Mouse (Mus musculus) embryonic facial prominence, embryonic 15.5 days (tissue): Measurements from ENCODE around the gene Tst. TPM values are rescaled to one million over a fixed set of nuclear protein-coding genes. Genes with fewer than 3 reads are reported as not detected.
A peak's percentile ranks its signal among the peaks of the same experiment; 100 is the strongest.

Experiments
- ATAC-seq: fragments of 200-750 bp; cut with Nextera tagmentation; 2 replicates; pipeline ENCODE4 v1.8.0; 2017; ENCODE audit warnings: low read depth, moderate TSS enrichment; ENCODE audit not compliant: insufficient number of reproducible peaks, low FRiP score, low TSS enrichment
- H3K27ac ChIP-seq: fragments of 300-500 bp; sonication (generic); replicated peaks from 2 replicates; pipeline ENCODE4 v1.5.1; 2015; ENCODE audit warnings: mild to moderate bottlenecking, inconsistent platforms
- H3K27me3 ChIP-seq: fragments of 300-500 bp; sonication (generic); 2 replicates; pipeline ENCODE4 v1.6.1; 2015; ENCODE audit warnings: inconsistent platforms
- H3K36me3 ChIP-seq: fragments of 300-500 bp; sonication (generic); 2 replicates; pipeline ENCODE4 v1.6.1; 2015; ENCODE audit warnings: mild to moderate bottlenecking, inconsistent platforms
- H3K4me1 ChIP-seq: fragments of 300-500 bp; sonication (generic); 2 replicates; pipeline ENCODE4 v1.6.1; 2015; ENCODE audit warnings: inconsistent platforms
- H3K4me2 ChIP-seq: fragments of 300-500 bp; sonication (generic); replicated peaks from 2 replicates; pipeline ENCODE4 v1.6.1; 2015; ENCODE audit warnings: mild to moderate bottlenecking, inconsistent platforms
- H3K4me3 ChIP-seq: fragments of 300-500 bp; sonication (generic); replicated peaks from 2 replicates; pipeline ENCODE4 v1.5.1; 2015; ENCODE audit warnings: mild to moderate bottlenecking, inconsistent platforms
- H3K9ac ChIP-seq: fragments of 300-500 bp; sonication (generic); 2 replicates; pipeline ENCODE4 v1.6.1; 2015; ENCODE audit warnings: inconsistent platforms
- H3K9me3 ChIP-seq: fragments of 300-500 bp; sonication (generic); replicated peaks from 2 replicates; pipeline ENCODE4 v1.6.1; 2016; ENCODE audit warnings: inconsistent platforms
- WGBS: fragments of 180-500 bp; shearing (Covaris S2); methylation state at CpG from one replicate; pipeline ENCODE4 v1.1.7; 2015; 5-methylcytosine and 5-hydroxymethylcytosine counted together
- polyA plus RNA-seq: library from polyadenylated mRNA; unstranded; fragments of >200 nt; fragmentation: Nextera tagmentation; extraction: Ambion mirVana; gene quantifications from 2 replicates; pipeline ENCODE4 v1.2.1, GENCODE M21; 2015

Tst gene
- polyA plus RNA-seq, 1 experiment from 2014 or later = 68.9 TPM

GRCm38 (mm10) chr15:78406293-78406934 lies 707 bp upstream of the Tst start, which contains the start of gene Mpst:
TSS of gene Mpst (plus strand) at chr15:78406416.
- under 1% methylated on average over 40 of the region's 40 CpGs for WGBS
- Histone ChIP-seq H3K27ac (peak within 1 kb of the TSS; percentile 94), H3K4me1 (peaks cover 57% of the 10 kb centered on the region), H3K9ac (peak within 1 kb of the TSS; percentile 39), H3K9me3 (no peaks in the 10 kb centered on the region), H3K4me3 (peak within 1 kb of the TSS; percentile 63), H3K36me3 (no peaks in the 10 kb centered on the region), H3K4me2 (peak within 1 kb of the TSS; percentile 92), H3K27me3 (peaks cover 38% of the 10 kb centered on the region)
- ATAC-seq = peak; percentile 87

- H3K4me2 ChIP-seq = peak overlapping the region; percentile 92
- no peak overlapping the region; the same call in 1 of the 2 replicates for H3K9ac ChIP-seq
- no peak for ATAC-seq
- H3K27ac ChIP-seq = peak overlapping the region; percentile 94
- H3K36me3 ChIP-seq = no peaks in the 10 kb centered on the region
- H3K4me3 ChIP-seq = peak overlapping the region; percentile 63
- H3K27me3 ChIP-seq = peaks cover 25% of the 10 kb centered on the region
- peaks cover 54% of the 10 kb centered on the region for H3K4me1 ChIP-seq
- H3K9me3 ChIP-seq = no peaks in the 10 kb centered on the region
- WGBS = 57% methylated on average over 11 of the region's 11 CpGs
Measured at GRCm38 (mm10) chr15:78405098-78405497, 609 bp downstream of the Tst start.

DNA sequence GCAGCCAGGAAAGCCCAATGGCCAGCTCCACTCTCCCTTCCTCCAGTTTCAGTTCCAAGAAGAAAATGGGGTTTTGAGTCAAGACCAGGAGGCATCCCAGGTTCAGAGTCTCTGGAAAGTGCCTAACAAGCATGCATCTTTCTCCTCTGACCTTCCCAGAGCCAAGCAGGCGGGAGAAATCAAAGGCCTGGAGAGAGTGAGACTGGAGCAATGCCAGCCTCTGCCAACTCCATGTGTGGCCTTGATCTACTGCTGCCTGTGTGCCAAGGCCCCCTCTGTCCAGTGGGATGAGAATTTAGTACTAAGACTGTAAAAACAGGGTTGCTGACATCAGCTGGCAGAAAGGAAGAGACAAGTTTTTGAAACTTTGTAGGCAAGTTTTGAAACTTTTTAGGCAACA lies 1.8 kb downstream of the Tst start:
- Histone ChIP-seq H3K9me3 (no peaks in the 10 kb centered on the region), H3K9ac (no peak overlapping the region), H3K27me3 (peaks cover 13% of the 10 kb centered on the region; the same call in 1 of the 2 replicates), H3K4me1 (peaks cover 47% of the 10 kb centered on the region), H3K4me2 (peak overlapping the region; percentile 29; the same call in 1 of the 2 replicates), H3K4me3 (no peak overlapping the region), H3K36me3 (no peaks in the 10 kb centered on the region), H3K27ac (peak overlapping the region; percentile 34; the same call in 1 of the 2 replicates)
- ATAC-seq = no peak
- WGBS = 41% methylated on average over 1 of the region's 1 CpGs

- Histone ChIP-seq H3K4me3 (0 out of 2 replicates have a peak overlapping the region, but pooled peaks have one; percentile 2), H3K27ac (peak overlapping the region; percentile 55; the same call in 1 of the 2 replicates)
- no peak for ATAC-seq
Measured at GRCm38 (mm10) chr15:78403301-78403741, 2.4 kb downstream of the Tst start.

GRCm38 (mm10) chr15:78402423-78402822 lies 3.3 kb downstream of the Tst start:
- H3K36me3 ChIP-seq = no peaks in the 10 kb centered on the region

More at GRCm38 (mm10) chr15:78403301-78403741, 2.4 kb downstream of the Tst start:
- peaks cover 47% of the 10 kb centered on the region for H3K4me1 ChIP-seq
- 43% methylated on average over 3 of the region's 3 CpGs for WGBS
- H3K4me2 ChIP-seq = peak overlapping the region; percentile 29
- no peaks in the 10 kb centered on the region for H3K36me3 ChIP-seq
- H3K27me3 ChIP-seq = 0 out of 2 replicates have a peak, but pooled peaks cover 7% of the 10 kb centered on the region
- H3K9me3 ChIP-seq = no peaks in the 10 kb centered on the region
- no peak overlapping the region for H3K9ac ChIP-seq

GRCm38 (mm10) chr15:78401921-78402320 lies 3.8 kb downstream of the Tst start:
- WGBS = 51% methylated on average over 4 of the region's 4 CpGs
- Histone ChIP-seq H3K36me3 (no peaks in the 10 kb centered on the region), H3K27ac (peak overlapping the region; percentile 48), H3K27me3 (no peaks in the 10 kb centered on the region), H3K4me3 (no peak overlapping the region), H3K9ac (no peak overlapping the region), H3K4me1 (peaks cover 38% of the 10 kb centered on the region), H3K9me3 (no peaks in the 10 kb centered on the region), H3K4me2 (no peak overlapping the region)
- ATAC-seq = no peak

More at GRCm38 (mm10) chr15:78402423-78402822, 3.3 kb downstream of the Tst start:
- H3K9me3 ChIP-seq = no peaks in the 10 kb centered on the region
- no peaks in the 10 kb centered on the region for H3K27me3 ChIP-seq
- no peak overlapping the region for H3K4me3 ChIP-seq
- no peak for ATAC-seq
- no peak overlapping the region for H3K9ac ChIP-seq
- peak overlapping the region; percentile 55 for H3K27ac ChIP-seq
- H3K4me2 ChIP-seq = no peak overlapping the region
- peaks cover 43% of the 10 kb centered on the region for H3K4me1 ChIP-seq
- 50% methylated on average over 7 of the region's 7 CpGs for WGBS

DNA sequence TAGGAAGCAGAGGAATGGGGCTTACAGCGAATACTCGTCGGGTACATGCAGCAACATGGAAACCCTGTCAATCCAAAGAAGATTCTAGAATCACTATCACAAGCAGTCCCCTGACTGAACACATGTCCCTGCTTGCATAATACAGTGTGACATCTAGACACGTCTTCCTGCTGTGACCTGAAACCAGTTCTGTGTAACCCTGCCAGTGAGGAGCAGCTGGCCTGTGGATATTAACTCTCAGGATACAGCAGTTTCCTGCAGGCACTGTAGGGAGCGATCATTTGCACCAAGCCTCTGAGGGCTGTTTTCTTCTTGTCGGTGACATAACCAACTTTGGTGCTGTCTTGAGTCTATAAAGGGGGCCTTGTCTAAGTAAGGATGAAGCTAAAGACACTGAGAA lies 4.4 kb downstream of the Tst start:
- 62% methylated on average over 6 of the region's 6 CpGs for WGBS
- Histone ChIP-seq H3K4me2 (no peak overlapping the region), H3K27me3 (no peaks in the 10 kb centered on the region), H3K36me3 (no peaks in the 10 kb centered on the region), H3K4me3 (no peak overlapping the region), H3K4me1 (peaks cover 37% of the 10 kb centered on the region), H3K27ac (0 out of 2 replicates have a peak overlapping the region, but pooled peaks have one; percentile 48), H3K9ac (no peak overlapping the region), H3K9me3 (no peaks in the 10 kb centered on the region)
- ATAC-seq = no peak

DNA sequence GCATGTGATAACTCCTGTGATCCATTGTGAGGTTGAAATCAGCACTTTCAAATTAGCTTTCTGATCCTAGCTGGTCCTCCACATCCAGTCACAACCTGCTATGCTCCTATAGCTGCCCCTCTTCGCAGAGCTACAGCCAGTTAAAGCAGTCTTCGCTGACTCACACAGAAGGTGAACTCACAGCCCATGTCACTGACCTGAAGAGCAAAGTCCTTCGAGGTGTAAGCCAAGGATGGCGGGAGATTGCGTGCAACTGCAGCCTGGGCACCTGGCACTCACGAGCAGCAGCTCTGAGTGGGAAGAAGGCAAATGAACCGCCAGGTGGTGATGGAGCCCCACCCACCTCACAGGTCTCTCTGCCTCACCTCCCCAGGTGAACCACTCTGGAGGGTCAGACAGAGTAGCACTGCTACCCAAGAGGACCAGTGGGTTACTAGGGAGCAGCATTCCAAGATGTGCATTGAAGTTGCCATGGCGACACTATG lies 10.2 kb downstream of the Tst start, which contains the start of gene Tex33:
Gene Tex33, minus strand, starts transcription at position 435 of the 485 bp plus-strand sequence.
- H3K9me3 ChIP-seq = no peaks in the 10 kb centered on the region
- no peaks in the 10 kb centered on the region for H3K4me1 ChIP-seq
- H3K4me2 ChIP-seq = no peak within 1 kb of the TSS
- H3K36me3 ChIP-seq = no peaks in the 10 kb centered on the region
- no peak within 1 kb of the TSS for H3K4me3 ChIP-seq
- whole genome bisulfite sequencing = 76% methylated on average over 8 of the region's 8 CpGs
- no peaks in the 10 kb centered on the region for H3K27me3 ChIP-seq
- H3K9ac ChIP-seq = no peak within 1 kb of the TSS
- no peak for ATAC-seq
- no peak within 1 kb of the TSS for H3K27ac ChIP-seq

DNA sequence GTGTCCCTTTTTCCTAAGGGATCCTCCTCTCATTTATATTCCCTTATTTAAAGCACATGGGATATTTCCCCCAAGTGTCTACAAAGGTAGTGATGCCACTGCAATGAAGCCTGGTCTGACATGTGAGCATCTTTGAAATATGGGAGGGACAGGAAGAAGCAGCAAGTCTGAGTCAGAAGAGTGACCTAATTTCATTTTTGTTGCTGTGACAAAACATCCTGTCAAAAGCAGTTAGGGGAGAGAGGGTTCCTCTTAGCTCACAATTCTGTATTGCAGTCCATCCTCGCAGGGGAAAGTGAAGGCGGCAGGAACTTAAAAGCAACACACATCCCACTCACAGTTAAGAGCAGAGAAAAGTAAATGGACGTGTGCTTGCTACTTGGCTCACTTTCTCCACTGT lies 14.9 kb downstream of the Tst start:
- H3K9ac ChIP-seq = no peak overlapping the region
- H3K4me1 ChIP-seq = no peaks in the 10 kb centered on the region
- H3K4me3 ChIP-seq = no peak overlapping the region
- ATAC-seq = no peak
- no peak overlapping the region for H3K4me2 ChIP-seq
- WGBS = 79% methylated on average over 3 of the region's 3 CpGs
- H3K9me3 ChIP-seq = no peaks in the 10 kb centered on the region
- H3K27me3 ChIP-seq = no peaks in the 10 kb centered on the region
- H3K36me3 ChIP-seq = no peaks in the 10 kb centered on the region
- H3K27ac ChIP-seq = no peak overlapping the region

DNA sequence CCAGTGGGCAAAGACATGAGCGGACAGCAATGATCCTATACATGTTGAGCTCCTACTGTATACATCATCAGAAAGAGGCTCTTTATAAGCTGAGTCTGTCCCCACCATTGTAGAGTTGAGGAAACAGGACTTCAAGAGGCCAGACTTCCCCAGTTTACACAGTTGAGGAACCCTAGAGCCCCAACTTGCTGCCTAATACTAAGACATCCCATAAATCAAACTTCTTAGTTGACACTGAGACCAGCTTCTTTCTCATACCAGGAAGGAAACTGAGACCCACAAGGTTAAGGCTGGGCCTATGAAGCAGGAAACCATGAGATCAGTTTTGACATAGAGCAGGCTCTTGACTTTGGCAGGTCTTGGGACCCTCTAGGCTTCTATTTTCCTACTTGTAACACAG lies 20.1 kb downstream of the Tst start:
- ATAC-seq = no peak
- WGBS = 88% methylated on average over 1 of the region's 1 CpGs

DNA sequence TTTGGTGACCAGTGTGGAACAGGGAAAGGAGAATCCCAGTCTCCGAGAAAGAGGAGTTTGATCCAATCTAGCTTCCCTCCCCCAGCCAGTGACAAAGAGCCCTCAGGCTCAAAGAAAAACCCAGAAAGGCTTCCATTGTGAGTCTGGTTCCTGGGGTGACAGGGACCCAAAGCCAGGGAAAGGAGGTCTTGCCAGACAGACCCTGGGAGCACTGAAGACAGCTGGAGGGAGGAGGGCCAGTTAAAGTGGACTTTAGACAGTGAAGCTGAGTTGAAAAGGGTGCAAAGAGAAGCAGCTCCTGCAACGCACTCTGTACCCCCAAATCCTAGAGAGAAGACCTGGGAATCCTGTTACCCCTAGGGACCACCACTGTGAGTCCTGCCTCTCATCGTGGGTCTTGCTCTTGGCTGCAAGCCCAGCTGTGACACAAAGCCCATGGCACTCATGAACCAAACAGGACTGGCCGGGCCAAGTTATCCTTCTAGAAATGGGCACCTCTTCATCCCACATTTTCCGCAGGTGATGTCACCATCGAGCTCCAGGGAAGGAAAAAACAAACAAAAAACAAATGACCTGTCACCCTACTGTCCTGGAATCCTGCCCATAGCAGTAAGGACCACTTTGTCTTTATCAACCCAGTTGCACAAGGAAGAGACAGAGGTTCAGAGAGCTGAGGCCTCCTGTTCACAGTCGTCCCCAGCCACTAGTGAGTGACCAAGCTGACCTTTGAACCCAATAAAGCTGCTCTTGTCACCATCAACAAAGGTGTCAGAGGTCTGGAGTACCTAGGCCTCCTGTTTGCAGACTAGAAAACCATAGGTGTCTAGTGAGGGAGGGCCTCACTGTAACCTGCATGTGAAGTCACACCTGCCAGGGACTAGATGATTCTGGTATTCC lies 21.2 kb downstream of the Tst start:
- WGBS = 61% methylated on average over 7 of the region's 7 CpGs
- ATAC-seq = no peak
- no peaks in the 10 kb centered on the region for H3K36me3 ChIP-seq
- H3K4me1 ChIP-seq = 0 out of 2 replicates have a peak, but pooled peaks cover 6% of the 10 kb centered on the region
- 0 out of 2 replicates have a peak overlapping the region, but pooled peaks have one; percentile 18 for H3K27ac ChIP-seq
- no peaks in the 10 kb centered on the region for H3K9me3 ChIP-seq
- H3K27me3 ChIP-seq = no peaks in the 10 kb centered on the region
- no peak overlapping the region for H3K4me3 ChIP-seq
- H3K4me2 ChIP-seq = no peak overlapping the region
- no peak overlapping the region for H3K9ac ChIP-seq

More for the DNA sequence above, 20.1 kb downstream of the Tst start:
- H3K4me1 ChIP-seq = 0 out of 2 replicates have a peak, but pooled peaks cover 6% of the 10 kb centered on the region
- H3K4me3 ChIP-seq = no peak overlapping the region
- no peak overlapping the region for H3K4me2 ChIP-seq
- no peaks in the 10 kb centered on the region for H3K9me3 ChIP-seq
- no peak overlapping the region for H3K27ac ChIP-seq
- no peaks in the 10 kb centered on the region for H3K36me3 ChIP-seq
- H3K9ac ChIP-seq = no peak overlapping the region
- H3K27me3 ChIP-seq = no peaks in the 10 kb centered on the region
